Mouse (Mus musculus) forebrain, embryonic 14.5 days (tissue): Measurements from ENCODE around the gene Slc13a4. TPM values are rescaled to one million over a fixed set of nuclear protein-coding genes. Genes with fewer than 3 reads are reported as not detected.

Source experiments
- ATAC-seq: fragments of 200-750 bp; cut with Nextera tagmentation; 2 replicates; pipeline ENCODE4 v1.8.0; 2017; ENCODE audit warnings: mild to moderate bottlenecking, moderate library complexity
- DNase-seq: peaks from one replicate; pipeline ENCODE4 v3.0.0-alpha.2; 2015; ENCODE audit warnings: low spot score
- H3K27ac ChIP-seq: fragments of 300-500 bp; sonication (generic); 2 replicates; pipeline ENCODE4 v1.5.1; 2014; ENCODE audit warnings: low read depth, mild to moderate bottlenecking, control low read depth, low read length, moderate library complexity
- H3K27me3 ChIP-seq: fragments of 300-500 bp; sonication (generic); replicated peaks from 2 replicates; pipeline ENCODE4 v1.6.1; 2014; ENCODE audit warnings: low read length, control low read depth, mixed read lengths; ENCODE audit not compliant: control insufficient read depth, insufficient read depth
- H3K36me3 ChIP-seq: fragments of 300-500 bp; sonication (generic); 2 replicates; pipeline ENCODE4 v1.6.1; 2014; ENCODE audit warnings: low read length, control low read depth; ENCODE audit not compliant: control insufficient read depth, insufficient read depth
- H3K4me1 ChIP-seq: fragments of 300-500 bp; sonication (generic); 2 replicates; pipeline ENCODE4 v1.6.1; 2014; ENCODE audit warnings: antibody characterized with exemption, low read length, control low read depth; ENCODE audit not compliant: control insufficient read depth, insufficient read depth
- H3K4me2 ChIP-seq: fragments of 300-500 bp; sonication (generic); 2 replicates; pipeline ENCODE4 v1.6.1; 2014; ENCODE audit warnings: mild to moderate bottlenecking, control low read depth, low read length
- H3K4me3 ChIP-seq: fragments of 300-500 bp; sonication (generic); 2 replicates; pipeline ENCODE4 v1.5.1; 2014; ENCODE audit warnings: low read depth, low read length, control low read depth
- H3K9ac ChIP-seq: fragments of 300-500 bp; sonication (generic); 2 replicates; pipeline ENCODE4 v1.6.1; 2014; ENCODE audit warnings: mild to moderate bottlenecking, low read length, control low read depth, moderate library complexity
- H3K9me3 ChIP-seq: fragments of 300-500 bp; sonication (generic); replicated peaks from 2 replicates; pipeline ENCODE4 v1.6.1; 2016; ENCODE audit warnings: low read length, control low read depth, mixed read lengths; ENCODE audit not compliant: control insufficient read depth
- WGBS: fragments of 180-500 bp; shearing (Covaris S2); extraction: QIAGEN DNeasy Blood & Tissue Kit; methylation state at CpG from one replicate; pipeline ENCODE4 v1.1.7; 2014; 5-methylcytosine and 5-hydroxymethylcytosine counted together
- polyA plus RNA-seq: library from polyadenylated mRNA; unstranded; fragments of >200 nt; fragmentation: Nextera tagmentation; extraction: Ambion mirVana; gene quantifications from 2 replicates; pipeline ENCODE4 v1.2.1, GENCODE M21; 2014

The Slc13a4 gene
- polyA plus RNA-seq, 1 experiment from 2014 or later: 2.7 TPM

DNA sequence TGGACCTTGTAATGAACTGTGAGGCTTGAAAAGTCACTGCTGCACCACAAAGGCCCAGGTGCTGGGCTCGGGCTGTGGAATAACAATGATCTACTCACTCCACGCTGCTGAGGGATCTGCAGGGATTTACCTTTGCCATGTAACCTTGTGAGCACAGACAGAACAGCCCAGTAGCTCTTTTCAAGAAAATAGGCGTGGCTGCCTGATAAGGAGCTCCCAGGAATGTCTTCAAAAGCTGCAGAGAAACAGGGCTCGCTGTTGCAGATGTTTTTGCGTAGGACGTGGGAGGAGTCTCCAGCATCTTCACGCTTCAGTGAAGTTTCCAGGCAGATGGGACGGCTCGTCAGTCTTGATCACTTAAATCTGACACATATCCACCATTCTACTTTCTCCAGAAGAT is 63.9 kb downstream of the Slc13a4 start:
- Histone ChIP-seq H3K4me3 (no peak overlapping the region), H3K36me3 (peaks cover 69% of the 10 kb centered on the region), H3K27ac (no peak overlapping the region), H3K4me2 (no peak overlapping the region), H3K9me3 (no peaks in the 10 kb centered on the region), H3K4me1 (no peaks in the 10 kb centered on the region), H3K27me3 (no peaks in the 10 kb centered on the region), H3K9ac (no peak overlapping the region)
- DNase-seq (no peak), ATAC-seq (no peak)
- 86% methylated on average over 9 of the region's 9 CpGs for WGBS

GRCm38 (mm10) chr6:35243252-35243651 is 64.7 kb downstream of the Slc13a4 start:
- H3K36me3 ChIP-seq: peaks cover 77% of the 10 kb centered on the region
- no peak overlapping the region for H3K27ac ChIP-seq
- H3K9me3 ChIP-seq: no peaks in the 10 kb centered on the region
- no peaks in the 10 kb centered on the region for H3K27me3 ChIP-seq
- 96% methylated on average over 4 of the region's 4 CpGs for WGBS
- no peak overlapping the region for H3K9ac ChIP-seq
- ATAC-seq: no peak
- no peaks in the 10 kb centered on the region for H3K4me1 ChIP-seq
- no peak for DNase-seq
- H3K4me3 ChIP-seq: no peak overlapping the region
- no peak overlapping the region for H3K4me2 ChIP-seq

GRCm38 (mm10) chr6:35236108-35236785 is 71.7 kb downstream of the Slc13a4 start:
- no peak overlapping the region for H3K27ac ChIP-seq
- H3K9me3 ChIP-seq: no peaks in the 10 kb centered on the region
- no peaks in the 10 kb centered on the region for H3K27me3 ChIP-seq
- H3K4me3 ChIP-seq: no peak overlapping the region
- DNase-seq (no peak), ATAC-seq (no peak)
- WGBS: 68% methylated on average over 9 of the region's 9 CpGs
- H3K36me3 ChIP-seq: peaks cover 82% of the 10 kb centered on the region
- H3K9ac ChIP-seq: no peak overlapping the region
- no peaks in the 10 kb centered on the region for H3K4me1 ChIP-seq
- H3K4me2 ChIP-seq: no peak overlapping the region

DNA sequence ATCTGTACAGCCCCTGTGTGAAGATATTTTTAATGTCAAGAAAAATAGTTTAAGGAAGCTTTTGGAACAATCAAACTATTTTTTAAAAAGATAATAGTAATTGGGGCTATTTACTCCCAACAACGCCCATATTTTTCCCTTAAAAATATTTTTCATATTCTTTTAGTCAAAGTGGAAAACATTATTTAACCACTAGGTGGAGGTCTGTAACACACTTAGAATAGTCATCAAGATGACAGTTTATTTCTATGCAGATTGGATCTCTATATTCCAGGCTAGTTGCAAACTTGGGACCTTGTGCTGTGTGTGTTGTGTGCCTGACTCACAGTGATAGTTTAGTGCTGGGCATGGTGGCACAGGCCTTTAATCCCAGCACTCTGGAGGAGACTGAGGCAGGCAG is 78.5 kb downstream of the Slc13a4 start:
- Histone ChIP-seq H3K36me3 (peaks cover 61% of the 10 kb centered on the region), H3K4me2 (no peak overlapping the region)

GRCm38 (mm10) chr6:35225696-35226095 is 82.2 kb downstream of the Slc13a4 start:
- H3K27me3 ChIP-seq: no peaks in the 10 kb centered on the region
- H3K4me1 ChIP-seq: no peaks in the 10 kb centered on the region
- H3K9ac ChIP-seq: no peak overlapping the region
- no peak overlapping the region for H3K4me2 ChIP-seq
- H3K9me3 ChIP-seq: no peaks in the 10 kb centered on the region
- peaks cover 58% of the 10 kb centered on the region for H3K36me3 ChIP-seq
- DNase-seq (no peak), ATAC-seq (no peak)
- H3K4me3 ChIP-seq: no peak overlapping the region
- WGBS: 89% methylated on average over 4 of the region's 4 CpGs
- no peak overlapping the region for H3K27ac ChIP-seq

More for the DNA sequence above, 78.5 kb downstream of the Slc13a4 start:
- 93% methylated on average over 1 of the region's 1 CpGs for WGBS
- Histone ChIP-seq H3K4me1 (no peaks in the 10 kb centered on the region), H3K9ac (no peak overlapping the region), H3K4me3 (no peak overlapping the region), H3K9me3 (no peaks in the 10 kb centered on the region), H3K27ac (no peak overlapping the region), H3K27me3 (no peaks in the 10 kb centered on the region)
- ATAC-seq: no peak
- no peak for DNase-seq

Other genes with a start within 250 kb of the Slc13a4 start
- gene Cnot4, start 174.4 kb downstream of the Slc13a4 start, polyA plus RNA-seq: 33.3 and 35.2 TPM in 2 replicates
- gene Nup205, start 130.7 kb downstream of the Slc13a4 start, polyA plus RNA-seq: 32.2 and 32.8 TPM in 2 replicates
- 0.66 and 1.5 TPM in 2 replicates for gene Fam180a, start 18.0 kb upstream of the Slc13a4 start, polyA plus RNA-seq
- 105 and 147 TPM in 2 replicates for gene Mtpn, start 231.8 kb upstream of the Slc13a4 start, polyA plus RNA-seq